Mouse (Mus musculus) myocyte (in vitro differentiated cells): ENCODE results near the gene Uxs1.

Experiments
- CEBPB ChIP-seq: IDR thresholded peaks from 2 replicates; pipeline ENCODE4 v1.6.1; 2011; ENCODE audit warnings: mild to moderate bottlenecking, moderate library complexity; ENCODE audit not compliant: poor library complexity, insufficient read depth, severe bottlenecking
- MAX ChIP-seq: IDR thresholded peaks from one replicate; pipeline ENCODE4 v1.6.1; 2011; ENCODE audit warnings: low read depth, mild to moderate bottlenecking, control low read depth
- POLR2A ChIP-seq: IDR thresholded peaks from one replicate; pipeline ENCODE4 v1.6.1; 2011; ENCODE audit warnings: low read depth, mild to moderate bottlenecking, control low read depth, moderate library complexity; ENCODE audit not compliant: insufficient read length

DNA sequence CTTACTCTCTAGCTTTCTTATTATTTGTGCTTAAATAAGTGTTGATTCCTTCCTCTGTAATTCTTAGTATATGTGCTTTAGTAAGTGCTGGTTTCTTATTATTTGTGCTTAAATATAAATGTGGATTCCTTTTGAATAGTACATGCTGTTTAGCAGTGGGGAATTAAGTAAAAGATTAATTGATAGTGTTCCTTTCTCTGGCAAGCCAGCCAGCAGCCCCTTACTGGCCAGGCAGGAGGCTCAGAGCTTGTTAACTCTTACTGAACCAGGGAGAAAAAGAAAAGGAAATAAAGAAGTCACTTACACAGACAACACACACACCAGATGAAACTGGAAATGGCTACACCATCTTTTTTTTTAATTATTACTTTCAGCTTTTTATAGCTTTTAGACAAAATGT is 37.2 kb upstream of the Uxs1 start:
- TF ChIP-seq MAX (no peak), POLR2A (no peak), CEBPB (no peak)
